Mouse (Mus musculus) heart, postnatal 10 days (tissue): ENCODE data around the gene Aqp8. TPM values are rescaled to one million over a fixed set of nuclear protein-coding genes. Genes with fewer than 3 reads are reported as not detected.

Source experiments
- DNase-seq, 2 experiments: peaks; one replicate each; pipeline ENCODE4 v3.0.0; 2021
- intact Hi-C: fragments of 180-260 bp; cut with DNase I; formaldehyde crosslinking; loops from one replicate; pipeline ENCODE4 v1.15.1; 2025
- total RNA-seq, 2 experiments: library from RNA; stranded (reverse); gene quantifications; 2 replicates each; pipeline ENCODE4 v1.2.3; 2021

Gene Aqp8
- total RNA-seq = 1 to 10 TPM; 3.9 to 5.9 TPM

DNA sequence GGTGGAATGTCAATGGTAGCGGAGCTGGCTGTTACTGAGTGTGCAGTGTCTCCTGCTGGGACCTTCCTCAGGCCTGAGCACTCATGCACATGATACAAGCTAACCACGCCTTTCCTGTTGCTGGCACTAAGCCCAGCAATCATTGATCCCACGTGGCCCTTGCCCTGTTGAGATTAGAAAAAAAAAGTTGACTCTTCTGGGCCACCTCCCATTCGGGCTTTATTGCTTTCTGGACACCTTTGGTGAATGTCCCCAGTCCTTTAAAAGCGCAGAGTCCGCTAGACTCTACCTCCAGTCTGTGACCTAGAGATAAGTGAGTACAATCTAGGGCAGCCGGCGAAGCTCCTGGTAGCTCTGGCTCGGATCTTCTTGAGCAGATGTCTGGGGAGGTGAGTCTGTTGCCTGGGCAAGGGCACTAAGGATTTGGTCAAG, at the start of gene Aqp8:
Aqp8 (plus strand) TSS at position 222 of the 432 bp plus-strand sequence.
- DNase-seq = peak; percentile 71 to 73

DNA sequence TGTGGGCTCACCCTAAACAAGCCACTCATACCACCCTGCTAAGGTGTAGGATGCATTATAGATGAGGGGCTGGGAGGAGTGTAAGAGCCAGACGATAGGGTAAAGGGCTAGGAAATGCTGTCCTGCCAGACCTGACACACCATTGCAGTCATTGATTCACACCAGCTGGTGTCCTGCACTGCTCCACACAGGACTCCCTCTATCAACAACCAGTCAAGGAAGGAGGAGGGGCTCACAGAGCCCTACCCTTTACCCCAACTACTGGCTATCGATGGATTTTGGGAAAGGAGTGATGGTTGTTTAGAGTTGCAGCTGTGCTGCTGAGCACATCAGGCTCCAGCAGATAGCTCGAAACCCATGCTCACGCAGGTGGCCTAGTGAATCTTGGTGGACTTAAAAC, 45.3 kb upstream of the Aqp8 start:
- intact Hi-C loops = no loop called here
- no peak for DNase-seq

More for the DNA sequence above, at the start of gene Aqp8:
- intact Hi-C loops = loop anchor here (10.0 kb wide), 1 partner anchor 177 kb away; no protein-coding TSS in a partner anchor

DNA sequence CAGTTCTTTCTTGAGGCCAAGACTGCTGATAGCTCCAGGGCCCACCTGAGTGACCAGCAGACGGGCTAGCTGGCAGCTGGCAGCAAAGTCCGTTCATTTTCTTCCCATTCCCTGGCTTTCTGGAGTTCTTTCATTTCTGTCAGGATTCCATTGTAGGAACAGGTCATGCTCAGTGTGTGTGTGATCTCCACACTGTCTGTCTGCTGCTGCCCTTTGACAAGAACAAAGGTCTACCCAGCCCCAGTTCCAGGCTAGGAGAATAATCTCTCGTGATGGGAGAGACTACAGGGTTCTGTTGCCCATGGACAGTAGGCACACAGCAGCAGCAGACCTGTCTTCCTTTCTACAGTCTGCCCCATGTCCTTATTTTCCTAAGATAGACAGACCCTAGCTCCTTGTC, 44.4 kb upstream of the Aqp8 start:
- intact Hi-C loops = no loop called here
- no peak for DNase-seq

DNA sequence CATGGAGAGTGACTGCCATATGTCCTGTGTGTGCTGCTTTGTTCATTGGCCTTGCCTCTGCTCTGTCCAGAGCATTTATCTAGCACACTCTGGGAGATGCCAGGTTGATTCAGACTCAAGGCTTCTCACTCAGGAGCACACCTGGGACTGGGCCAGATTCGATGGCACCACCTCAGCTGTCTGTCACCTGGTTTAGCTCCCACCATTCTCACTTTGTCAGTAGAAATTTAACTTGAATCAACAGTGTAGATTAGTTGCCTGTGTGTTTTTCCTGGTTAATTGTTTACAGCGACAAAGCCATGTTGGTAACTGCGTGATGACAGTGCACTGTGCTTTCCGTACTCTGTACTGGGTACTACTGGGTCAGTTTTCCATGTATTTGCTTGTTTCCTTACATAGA, 42.1 kb upstream of the Aqp8 start:
- intact Hi-C loops = no loop called here
- DNase-seq = no peak

DNA sequence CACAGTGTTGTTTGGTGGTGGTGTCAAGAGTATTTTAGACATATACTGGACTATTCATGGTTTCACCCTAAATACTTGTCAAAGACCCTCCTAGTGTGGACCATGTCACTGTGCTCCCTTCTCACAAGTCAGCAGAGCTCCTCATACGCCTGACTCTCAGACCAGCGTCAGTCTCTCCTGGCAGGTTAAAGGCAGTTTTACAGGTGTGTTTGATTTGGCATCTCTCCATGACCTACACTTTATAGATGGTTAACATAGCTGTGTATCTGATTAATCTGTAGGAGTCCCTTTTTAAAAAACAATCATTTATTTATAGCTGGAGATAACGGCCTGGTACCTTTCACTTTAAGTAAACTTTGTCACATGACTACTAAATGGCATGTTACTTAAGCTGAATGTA, 40.1 kb upstream of the Aqp8 start:
- no peak for DNase-seq
- intact Hi-C loops = no loop called here

DNA sequence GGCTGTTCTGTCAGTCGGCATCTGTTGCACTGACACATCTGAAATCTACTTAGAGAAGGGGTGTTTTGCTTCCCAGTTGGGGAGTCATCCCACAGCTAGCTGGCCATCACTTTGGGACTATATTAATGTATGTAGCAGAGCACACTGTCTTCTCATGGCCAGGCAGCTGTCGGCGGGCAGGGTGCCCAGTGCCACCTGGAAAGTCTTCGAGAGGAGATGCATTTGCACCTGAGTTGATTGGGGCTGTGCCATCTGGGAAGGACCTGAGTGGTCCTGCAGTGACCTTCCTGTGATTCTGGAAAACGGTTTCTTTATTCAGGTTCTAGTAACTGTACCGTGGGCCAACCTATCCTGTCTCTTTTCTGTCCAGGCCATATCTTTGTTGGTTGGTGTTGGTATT, 37.8 kb upstream of the Aqp8 start:
- no peak for DNase-seq
- intact Hi-C loops = no loop called here

DNA sequence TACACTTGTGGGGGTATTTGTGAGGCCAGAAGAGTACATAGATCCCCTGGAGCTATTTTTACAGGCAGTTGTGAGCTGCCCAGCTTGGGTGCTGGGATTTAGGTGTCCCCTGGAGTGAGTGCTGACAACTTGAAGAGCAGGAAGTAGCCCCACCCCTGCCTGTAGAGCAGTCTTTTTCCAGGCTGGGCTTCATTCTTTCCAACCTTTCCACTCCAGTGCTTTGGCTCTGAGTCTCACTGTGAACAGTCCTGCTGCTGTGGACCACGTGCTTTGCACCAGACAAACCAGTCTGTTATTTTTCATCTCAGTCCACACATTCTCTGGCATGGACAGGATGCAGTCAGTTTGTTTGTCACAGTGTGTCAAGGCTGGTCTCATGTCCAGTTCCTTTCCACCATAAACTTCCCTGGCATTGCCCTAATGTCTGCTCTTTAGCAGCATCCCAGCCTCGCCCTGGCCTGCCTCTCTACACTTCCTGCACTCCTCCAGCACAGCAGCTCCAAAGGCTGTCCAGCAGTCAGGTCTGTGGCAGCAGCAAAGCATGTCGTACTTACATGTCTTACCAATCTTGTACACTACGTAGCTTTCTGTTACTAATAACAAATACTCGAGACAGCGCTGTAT, 36.8 kb upstream of the Aqp8 start:
- intact Hi-C loops = no loop called here
- no peak for DNase-seq

DNA sequence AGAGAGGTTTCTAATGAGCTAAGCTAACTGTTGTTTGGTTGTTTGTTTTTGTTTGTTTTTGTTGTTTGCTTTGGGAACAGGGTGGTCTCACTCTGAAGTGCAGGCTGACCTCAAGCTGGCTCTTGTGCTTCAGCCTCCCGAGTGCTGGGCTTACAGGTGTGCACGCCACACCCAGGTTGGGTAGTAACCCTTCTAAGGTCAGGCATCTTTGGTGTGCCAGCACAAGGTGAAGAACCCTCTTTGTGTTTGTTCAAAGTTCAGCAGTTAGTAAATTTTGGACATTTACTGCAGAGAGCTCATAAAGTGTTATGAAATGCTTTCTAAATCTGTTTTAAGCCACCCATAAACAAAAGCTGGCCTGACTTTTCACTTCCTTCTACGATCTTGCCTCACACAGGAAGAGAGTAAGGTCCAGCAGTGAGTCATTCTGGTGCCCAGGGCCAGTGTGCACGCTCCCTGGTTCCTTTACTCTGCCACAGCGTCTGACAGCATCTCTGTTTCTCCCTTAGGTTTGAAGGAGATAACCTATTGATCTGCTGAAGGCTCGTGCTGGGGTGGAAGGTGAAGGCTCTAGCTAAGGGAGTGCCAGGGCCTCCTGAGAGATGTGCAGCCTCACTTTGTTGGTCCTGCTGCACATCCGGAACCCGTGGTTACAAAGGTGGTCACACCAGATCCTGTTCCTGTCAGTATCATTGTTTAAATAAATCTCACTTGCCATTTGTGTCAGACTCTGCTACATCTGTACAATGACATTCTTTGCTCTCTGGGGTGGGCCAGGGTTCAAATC, 32.3 kb upstream of the Aqp8 start:
- intact Hi-C loops = no loop called here
- DNase-seq = no peak

DNA sequence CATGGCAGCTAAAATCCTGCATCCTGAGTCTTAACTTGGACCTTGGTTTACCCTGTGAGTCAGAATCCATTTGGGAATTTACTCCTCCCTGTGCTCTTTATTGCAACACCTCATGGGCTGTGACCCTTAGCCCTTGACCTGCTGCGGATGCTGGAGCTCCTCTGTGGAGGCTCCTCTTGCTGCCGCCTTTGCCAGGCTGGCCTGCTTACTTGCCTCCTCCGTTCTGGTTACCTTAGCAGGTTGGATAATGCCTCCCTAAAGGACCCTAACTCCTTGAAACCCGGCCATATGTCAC, 31.7 kb upstream of the Aqp8 start:
- intact Hi-C loops = no loop called here
- DNase-seq = no peak

DNA sequence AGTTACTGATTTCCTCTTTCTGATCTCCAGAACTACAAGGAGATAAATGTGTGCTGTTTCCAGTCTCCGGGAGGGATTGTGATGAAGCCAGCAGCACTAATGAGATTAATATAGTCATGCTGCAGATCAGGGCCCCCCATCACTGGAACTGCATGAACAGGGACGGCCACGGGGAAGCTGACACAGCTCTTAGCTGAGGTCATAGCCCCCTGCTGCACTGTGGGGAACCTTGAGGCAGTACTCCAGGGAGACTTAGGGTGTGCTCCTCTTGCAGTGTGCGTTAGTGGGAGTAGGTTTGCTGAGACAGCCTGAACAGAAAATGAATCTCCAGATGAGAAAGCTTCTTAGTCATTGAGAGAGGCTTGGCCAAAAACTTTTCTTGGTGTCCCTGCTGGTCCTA, 30.9 kb upstream of the Aqp8 start:
- no peak for DNase-seq
- intact Hi-C loops = no loop called here

DNA sequence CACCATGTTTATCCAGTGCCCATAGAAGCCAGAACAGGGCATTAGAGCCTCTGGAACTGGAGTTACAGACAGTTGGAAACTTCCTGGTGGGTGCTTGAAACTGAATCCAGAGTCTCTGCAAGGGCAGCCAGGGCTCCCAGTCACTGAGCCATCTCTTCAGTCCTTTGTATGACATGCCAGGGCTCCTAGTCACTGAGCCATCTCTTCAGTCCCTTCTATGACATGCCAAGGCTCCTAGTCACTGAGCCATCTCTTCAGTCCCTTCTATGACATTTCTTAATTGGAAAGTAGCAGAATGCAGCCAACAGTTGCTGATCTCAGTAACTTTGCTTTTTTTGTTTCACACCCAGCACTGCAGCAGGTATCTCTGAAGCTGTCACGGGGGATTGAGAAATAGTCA, 20.0 kb upstream of the Aqp8 start:
- no peak for DNase-seq
- intact Hi-C loops = loop anchor here (5.0 kb wide), 1 partner anchor 35 kb away; no protein-coding TSS in a partner anchor

DNA sequence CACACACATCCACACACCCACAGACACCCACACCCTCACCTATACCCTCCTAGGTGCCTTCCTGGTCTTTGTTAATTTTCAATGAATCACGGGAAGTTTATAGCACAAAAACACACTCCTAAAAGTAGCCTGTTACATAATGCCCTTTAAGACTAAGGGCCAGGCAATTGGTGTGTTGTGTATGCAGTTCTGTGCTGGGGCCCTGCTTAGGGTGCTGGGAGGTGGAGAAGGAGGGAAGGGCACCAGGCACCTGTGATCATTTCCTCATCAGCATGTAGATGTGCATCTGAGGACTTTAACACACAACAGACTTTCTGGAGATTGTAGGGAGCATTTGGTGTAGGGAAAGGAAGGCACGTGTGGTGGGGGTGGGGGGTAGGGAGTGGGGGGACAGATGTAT, 13.3 kb upstream of the Aqp8 start:
- intact Hi-C loops = no loop called here
- DNase-seq = no peak

DNA sequence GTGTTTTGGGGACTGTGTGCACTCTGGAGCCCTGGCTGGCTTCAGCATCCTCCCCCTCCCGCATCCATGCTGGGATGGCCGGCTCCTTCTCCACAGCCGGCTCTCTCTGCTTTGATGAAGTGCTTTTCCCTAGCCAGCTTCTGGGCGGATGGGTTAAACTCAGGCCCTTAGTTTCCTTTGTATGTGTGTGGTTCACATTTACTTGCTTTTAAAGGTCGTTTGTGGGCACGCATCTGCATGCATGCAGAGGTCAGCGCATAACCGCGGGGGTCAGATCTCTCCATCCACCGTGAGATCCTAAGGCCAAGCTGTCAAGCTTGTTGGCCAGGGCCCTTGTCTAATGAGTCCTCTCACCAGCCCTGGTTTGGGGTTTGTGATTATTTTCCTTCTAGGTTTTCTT, 12.4 kb upstream of the Aqp8 start:
- no peak for DNase-seq
- intact Hi-C loops = no loop called here

DNA sequence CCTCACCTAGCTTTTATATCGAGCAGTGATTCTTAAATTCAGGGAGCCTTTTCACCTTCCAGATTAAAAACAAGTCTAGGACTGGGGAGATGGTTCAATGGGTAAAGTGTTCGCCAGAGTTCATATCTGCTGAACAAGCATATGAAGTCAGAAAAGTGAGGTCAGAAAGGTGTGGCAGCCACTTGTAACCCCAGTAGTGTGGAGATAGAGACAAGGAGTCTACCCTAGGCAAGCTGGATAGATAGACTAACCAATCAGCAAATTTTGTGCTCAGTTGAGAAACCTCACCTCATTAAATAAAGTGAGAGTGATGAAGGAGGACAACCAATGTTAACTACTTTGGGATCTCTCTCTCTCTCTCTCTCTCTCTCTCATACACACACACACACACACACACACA, 11.6 kb upstream of the Aqp8 start:
- DNase-seq = no peak
- intact Hi-C loops = no loop called here

DNA sequence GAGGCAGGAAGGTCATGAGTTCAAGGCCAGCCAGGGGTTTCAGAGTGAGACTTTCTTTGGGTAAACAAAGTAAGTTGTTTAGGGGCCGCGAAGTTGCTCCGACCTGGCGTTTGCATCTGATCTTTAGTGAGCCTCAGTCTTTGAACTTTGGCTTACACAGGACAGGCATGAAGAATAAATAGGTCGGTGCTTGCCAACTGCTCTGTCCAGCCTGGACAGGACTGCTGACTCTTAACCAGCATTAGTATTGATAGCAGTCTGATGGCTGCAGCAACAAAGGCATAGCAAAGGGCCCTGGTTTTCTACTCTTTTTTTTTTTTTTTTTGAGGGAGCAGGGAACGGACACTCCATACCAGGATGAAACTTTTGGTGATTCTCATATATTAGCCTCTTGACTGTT, 9.5 kb upstream of the Aqp8 start:
- DNase-seq = no peak
- intact Hi-C loops = no loop called here

DNA sequence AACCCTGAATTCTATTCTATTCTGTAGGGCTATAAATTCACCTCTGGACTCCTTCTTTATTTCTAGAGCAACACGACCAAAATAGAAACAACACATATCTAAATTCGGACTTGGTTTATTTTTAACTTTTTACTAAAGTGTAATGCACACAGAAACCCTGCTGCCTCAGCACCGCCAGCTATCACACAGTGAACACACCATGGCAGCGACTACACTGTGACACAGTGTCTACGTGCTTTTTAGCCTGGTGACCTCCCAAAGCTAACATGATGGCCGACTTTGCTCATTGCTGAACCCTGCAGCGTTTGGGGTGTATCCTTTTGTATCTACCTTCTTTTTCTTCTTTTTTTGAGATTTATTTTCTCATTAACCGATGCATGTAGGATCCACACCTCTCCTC, 9.0 kb upstream of the Aqp8 start:
- DNase-seq = no peak
- intact Hi-C loops = no loop called here

DNA sequence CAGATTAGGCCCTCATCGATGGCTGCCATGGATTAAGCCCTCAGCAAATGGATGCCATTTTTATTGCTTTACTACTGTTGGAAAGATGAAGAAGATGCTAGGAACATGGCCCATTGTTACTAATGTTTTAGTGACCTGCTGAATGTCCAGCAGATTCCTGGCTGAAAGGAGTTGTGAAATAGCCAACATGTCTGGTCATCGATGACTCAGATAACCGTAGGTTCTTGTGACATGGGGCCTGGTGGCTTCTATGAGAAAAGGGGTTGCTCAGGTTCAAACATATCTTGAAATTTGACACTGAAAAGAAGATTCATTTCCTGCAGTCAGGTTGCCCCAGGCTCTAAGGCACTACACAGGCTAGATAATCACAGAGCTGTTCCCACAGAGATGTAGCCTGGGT, 7.0 kb upstream of the Aqp8 start:
- intact Hi-C loops = no loop called here
- DNase-seq = no peak

DNA sequence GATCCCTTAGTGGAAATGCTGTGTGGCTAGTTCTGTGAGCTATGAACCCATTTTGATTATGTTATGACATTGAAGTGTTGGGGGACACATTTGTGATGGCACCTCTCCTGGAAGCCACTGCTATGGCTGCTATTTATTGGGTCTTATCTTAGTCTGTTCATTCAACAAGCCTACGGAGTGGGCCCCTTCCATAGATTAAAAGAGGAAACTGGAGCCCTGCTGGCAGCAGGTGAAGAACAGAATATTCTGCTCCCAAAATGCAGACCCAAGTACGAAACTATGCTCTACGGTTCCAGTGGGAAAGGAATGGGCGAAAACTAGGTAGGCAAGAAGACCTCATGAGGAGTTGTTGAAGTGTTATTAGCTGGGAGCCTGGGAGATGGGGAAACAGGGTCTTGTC, 3.8 kb upstream of the Aqp8 start:
- intact Hi-C loops = no loop called here

DNA sequence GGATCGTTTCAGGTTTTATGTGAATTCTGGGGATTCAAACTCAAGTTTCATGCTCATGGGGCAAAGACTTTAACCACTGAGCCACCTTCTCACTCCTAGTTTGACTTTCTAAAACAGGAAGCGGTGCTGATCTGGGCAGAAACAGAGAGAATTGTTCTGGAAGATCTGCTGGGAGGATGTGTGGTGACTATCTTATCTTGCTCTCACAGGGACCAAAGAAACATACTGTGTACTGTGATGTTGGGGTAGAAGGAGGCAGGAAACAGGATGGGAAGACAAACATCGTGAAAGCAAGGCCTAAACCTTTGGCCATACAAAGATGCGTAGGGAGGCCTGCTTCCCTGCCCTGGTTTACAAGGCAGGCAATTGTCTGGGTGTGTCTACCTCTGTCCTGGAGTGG, 2.8 kb upstream of the Aqp8 start:
- no peak for DNase-seq
- intact Hi-C loops = no loop called here

More for the DNA sequence above, 3.8 kb upstream of the Aqp8 start:
- no peak for DNase-seq

DNA sequence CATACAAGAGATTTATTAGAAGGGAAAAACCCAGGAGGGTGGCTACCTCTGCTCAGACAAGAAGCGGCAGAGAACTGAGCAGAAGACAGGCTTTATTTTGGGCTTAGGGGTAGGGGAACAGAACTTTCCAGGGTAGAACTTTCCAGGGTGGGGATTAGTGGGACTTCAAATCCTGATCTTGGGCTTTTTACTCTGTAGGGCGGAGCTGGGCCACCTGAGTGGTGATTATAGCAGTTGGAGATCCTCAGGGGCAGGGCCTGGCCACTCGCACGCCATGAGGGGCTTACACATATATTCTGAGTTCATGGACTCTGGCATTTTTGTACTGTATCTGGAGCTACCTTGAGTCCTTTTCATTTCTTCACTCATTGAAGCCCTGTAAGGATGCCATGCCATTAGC, 775 bp upstream of the Aqp8 start:
- no peak for DNase-seq

DNA sequence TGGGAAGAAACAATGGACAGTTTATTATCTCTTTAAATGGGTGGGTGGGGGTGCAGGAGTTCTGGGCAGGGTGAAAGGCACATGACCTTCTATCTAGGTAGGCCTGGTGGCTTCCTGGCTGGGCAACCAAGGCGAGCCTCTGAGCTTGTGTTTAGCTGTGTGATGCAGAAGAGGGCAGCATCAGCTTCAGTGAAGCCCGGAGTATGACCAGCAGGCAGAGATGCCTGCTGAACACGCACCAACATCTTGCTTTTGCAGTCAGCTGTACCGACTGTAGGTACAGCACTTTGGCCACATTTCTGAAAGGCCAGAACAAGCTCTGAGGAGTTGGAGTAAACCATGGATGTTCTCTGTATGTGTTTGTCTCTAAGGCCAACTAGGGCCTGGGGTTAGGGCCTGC, 1.5 kb downstream of the Aqp8 start:
- DNase-seq = no peak
- intact Hi-C loops = loop anchor here (10.0 kb wide), 1 partner anchor 179 kb away; no protein-coding TSS in a partner anchor

More for the DNA sequence above, 775 bp upstream of the Aqp8 start:
- intact Hi-C loops = loop anchor here (10.0 kb wide), 1 partner anchor 177 kb away; no protein-coding TSS in a partner anchor

DNA sequence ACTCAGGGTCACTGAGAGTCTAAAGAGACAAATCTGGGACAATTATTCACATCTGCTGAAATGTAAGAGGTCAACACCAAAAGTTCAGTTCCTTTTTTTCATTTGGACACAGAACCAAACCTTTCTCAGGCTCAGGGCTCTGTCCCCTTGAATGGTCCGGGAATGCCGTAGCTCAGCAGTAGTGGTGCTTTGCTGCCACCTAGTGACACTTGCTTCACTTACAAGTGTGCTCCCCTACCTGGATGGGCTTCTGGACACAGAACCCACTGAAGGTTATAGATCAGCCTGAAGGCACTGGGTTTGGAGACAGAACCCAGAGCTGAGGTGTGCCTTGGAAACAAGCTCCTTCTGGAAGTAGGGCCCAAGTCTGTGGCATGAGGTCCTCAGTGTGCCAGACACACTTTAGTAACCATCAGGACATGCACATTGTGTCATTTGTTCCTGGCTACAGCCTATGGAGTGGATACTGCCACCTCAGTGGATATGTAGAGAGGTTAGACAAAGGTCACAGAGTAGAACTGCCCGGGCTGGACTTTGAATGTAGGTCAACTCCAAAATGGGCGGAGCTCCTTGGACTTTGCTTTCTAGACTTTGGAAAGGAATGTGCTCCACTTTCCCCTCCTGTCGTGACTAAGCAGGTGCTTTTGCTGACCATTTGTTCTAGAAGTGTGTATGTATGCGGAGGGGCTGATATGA, 3.7 kb downstream of the Aqp8 start:
- peak; percentile 75 to 87 for DNase-seq
- intact Hi-C loops = loop anchor here (1.0 to 10.0 kb wide), 5 partner anchors 67 to 521 kb away; no protein-coding TSS in a partner anchor
